Mouse (Mus musculus): ENCODE results near the gene Isca2. TPM values are rescaled to one million over a fixed set of nuclear protein-coding genes. Genes with fewer than 3 reads are reported as not detected.

The Isca2 gene
- total RNA-seq (2021): 10 to 100 TPM; 80.0 to 84.7 TPM

GRCm38 (mm10) chr12:84772726-84773441 lies at the start of gene Isca2, which contains the start of gene Npc2:
Gene Isca2 (plus strand): TSS chr12:84773251.
Gene Npc2 (minus strand): TSS chr12:84773152.
- intact Hi-C loops (cut with DNase I): no loop called here
- peak; percentile 99 for DNase-seq (ENCODE audit: low spot score)

GRCm38 (mm10) chr12:84726391-84726790 lies 46.7 kb upstream of the Isca2 start:
- no peak for DNase-seq (ENCODE audit: low spot score)
- intact Hi-C loops (cut with DNase I): no loop called here

- DNase-seq (ENCODE audit: low spot score): no peak
- intact Hi-C loops (cut with DNase I): no loop called here
These were observed 46.1 kb upstream of the Isca2 start for GRCm38 (mm10) chr12:84726986-84727385.

- intact Hi-C loops (cut with DNase I): no loop called here
- no peak for DNase-seq (ENCODE audit: low spot score)
These were observed 45.6 kb upstream of the Isca2 start for GRCm38 (mm10) chr12:84727434-84727833.

- intact Hi-C loops (cut with DNase I): no loop called here
- no peak for DNase-seq (ENCODE audit: low spot score)
These were observed 44.6 kb upstream of the Isca2 start for GRCm38 (mm10) chr12:84728421-84728820.

GRCm38 (mm10) chr12:84733366-84733765 lies 39.7 kb upstream of the Isca2 start:
- no peak for DNase-seq (ENCODE audit: low spot score)
- intact Hi-C loops (cut with DNase I): no loop called here

- intact Hi-C loops (cut with DNase I): no loop called here
- DNase-seq (ENCODE audit: low spot score): no peak
These were observed 29.6 kb upstream of the Isca2 start for GRCm38 (mm10) chr12:84743496-84743895.

- DNase-seq (ENCODE audit: low spot score): no peak
- intact Hi-C loops (cut with DNase I): no loop called here
These were observed 27.4 kb upstream of the Isca2 start for GRCm38 (mm10) chr12:84745700-84746099.

- intact Hi-C loops (cut with DNase I): no loop called here
- DNase-seq (ENCODE audit: low spot score): no peak
These were observed 24.9 kb upstream of the Isca2 start for GRCm38 (mm10) chr12:84748134-84748533.

GRCm38 (mm10) chr12:84750661-84751060 lies 22.4 kb upstream of the Isca2 start:
- intact Hi-C loops (cut with DNase I): no loop called here
- DNase-seq (ENCODE audit: low spot score): peak; percentile 33

- intact Hi-C loops (cut with DNase I): no loop called here
- no peak for DNase-seq (ENCODE audit: low spot score)
These were observed 20.7 kb upstream of the Isca2 start for GRCm38 (mm10) chr12:84752131-84752977.

GRCm38 (mm10) chr12:84755008-84755695 lies 17.9 kb upstream of the Isca2 start:
- intact Hi-C loops (cut with DNase I): loop anchor here (1.0 kb wide), 1 partner anchor 101 kb away; no protein-coding TSS in a partner anchor
- DNase-seq (ENCODE audit: low spot score): no peak

- DNase-seq (ENCODE audit: low spot score): no peak
- intact Hi-C loops (cut with DNase I): no loop called here
These were observed 17.0 kb upstream of the Isca2 start for GRCm38 (mm10) chr12:84756016-84756415.

GRCm38 (mm10) chr12:84759063-84759462 lies 14.0 kb upstream of the Isca2 start:
- intact Hi-C loops (cut with DNase I): no loop called here
- DNase-seq (ENCODE audit: low spot score): no peak

- no peak for DNase-seq (ENCODE audit: low spot score)
- intact Hi-C loops (cut with DNase I): no loop called here
These were observed 10.5 kb upstream of the Isca2 start for GRCm38 (mm10) chr12:84762532-84762931.

- intact Hi-C loops (cut with DNase I): no loop called here
These were observed 9.4 kb upstream of the Isca2 start for GRCm38 (mm10) chr12:84763577-84764218.

GRCm38 (mm10) chr12:84764756-84765155 lies 8.3 kb upstream of the Isca2 start:
- DNase-seq (ENCODE audit: low spot score): no peak
- intact Hi-C loops (cut with DNase I): no loop called here

More at GRCm38 (mm10) chr12:84763577-84764218, 9.4 kb upstream of the Isca2 start:
- no peak for DNase-seq (ENCODE audit: low spot score)

GRCm38 (mm10) chr12:84765506-84765905 lies 7.5 kb upstream of the Isca2 start:
- no peak for DNase-seq (ENCODE audit: low spot score)
- intact Hi-C loops (cut with DNase I): no loop called here

- no peak for DNase-seq (ENCODE audit: low spot score)
These were observed 6.8 kb upstream of the Isca2 start for GRCm38 (mm10) chr12:84766113-84766735.

GRCm38 (mm10) chr12:84767510-84767909 lies 5.5 kb upstream of the Isca2 start:
- no peak for DNase-seq (ENCODE audit: low spot score)
- intact Hi-C loops (cut with DNase I): no loop called here

More at GRCm38 (mm10) chr12:84766113-84766735, 6.8 kb upstream of the Isca2 start:
- intact Hi-C loops (cut with DNase I): no loop called here
